Mouse (Mus musculus) heart, adult 9 months (tissue): Measurements from ENCODE around the gene Olfr283.
"Not testable (repeated sequence)": the region's sequence is repeated elsewhere in the genome, so short reads cannot be mapped to it uniquely, and the experiment has no call there.

Source experiments
- DNase-seq, 2 experiments: peaks; one replicate each; pipeline ENCODE4 v3.0.0; 2022; ENCODE audit warnings: low spot score in 2 of 2

Olfr283 gene

DNA sequence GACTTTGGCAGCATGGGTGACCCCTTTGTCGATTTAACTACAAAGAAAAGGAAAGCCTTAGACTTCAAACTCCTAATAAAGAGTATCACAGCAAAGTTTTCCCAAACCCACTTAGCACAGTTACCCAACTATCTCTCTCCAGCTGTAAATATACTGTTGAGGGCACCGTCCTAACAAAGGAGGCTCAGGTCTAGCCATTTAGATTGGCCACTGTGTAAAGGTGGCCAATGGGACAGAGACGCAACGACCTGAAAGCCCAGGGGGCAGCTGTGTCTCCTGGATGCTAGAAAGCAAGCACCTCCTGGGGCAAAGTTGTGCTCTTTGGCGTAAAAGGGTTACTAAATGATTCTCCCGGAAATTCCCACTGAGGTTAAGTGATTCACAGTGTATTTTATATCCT is at the start of gene Olfr283:
Gene Olfr283 (minus strand): TSS at position 101 of the 400 bp plus-strand sequence.
- no peak for DNase-seq

DNA sequence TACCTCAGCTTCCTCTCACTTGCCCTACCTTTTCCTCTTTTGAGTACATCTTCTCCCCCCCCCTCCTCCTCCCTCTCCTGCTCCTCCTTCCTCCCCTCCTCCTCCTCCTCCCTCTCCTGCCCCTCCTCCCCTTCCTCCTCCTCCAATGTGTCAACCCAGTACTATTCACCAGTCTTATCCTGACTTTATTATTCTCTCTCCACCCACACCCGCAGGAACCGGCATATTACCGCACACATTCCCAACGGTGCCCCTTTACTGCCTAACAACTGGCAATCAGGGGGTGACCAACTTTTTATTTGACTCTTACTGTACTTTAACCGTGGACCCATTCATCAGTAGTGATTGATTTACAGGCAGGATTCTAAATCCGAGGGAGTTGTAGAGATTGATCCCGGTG is 44.4 kb upstream of the Olfr283 start:
- no peak for DNase-seq

DNA sequence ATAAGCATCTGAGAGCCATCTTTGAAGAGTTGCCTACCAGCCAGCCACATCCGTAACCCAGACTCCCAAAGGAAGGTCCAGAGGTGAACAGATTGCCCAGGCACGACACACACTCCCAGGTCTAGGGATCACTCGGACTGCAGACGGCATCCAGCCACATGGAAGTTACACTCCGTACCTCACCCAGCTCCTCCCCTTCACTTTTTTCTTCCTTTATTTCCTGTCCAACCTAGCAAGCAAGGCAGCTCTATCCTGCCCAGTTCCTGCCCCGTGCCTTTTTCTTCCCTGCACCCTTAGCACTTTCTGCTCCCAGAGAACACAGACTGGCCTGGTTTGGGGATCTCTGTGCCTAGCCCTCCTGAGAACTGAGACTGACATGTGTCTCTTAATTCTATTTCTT is 44.0 kb upstream of the Olfr283 start:
- DNase-seq = no peak

DNA sequence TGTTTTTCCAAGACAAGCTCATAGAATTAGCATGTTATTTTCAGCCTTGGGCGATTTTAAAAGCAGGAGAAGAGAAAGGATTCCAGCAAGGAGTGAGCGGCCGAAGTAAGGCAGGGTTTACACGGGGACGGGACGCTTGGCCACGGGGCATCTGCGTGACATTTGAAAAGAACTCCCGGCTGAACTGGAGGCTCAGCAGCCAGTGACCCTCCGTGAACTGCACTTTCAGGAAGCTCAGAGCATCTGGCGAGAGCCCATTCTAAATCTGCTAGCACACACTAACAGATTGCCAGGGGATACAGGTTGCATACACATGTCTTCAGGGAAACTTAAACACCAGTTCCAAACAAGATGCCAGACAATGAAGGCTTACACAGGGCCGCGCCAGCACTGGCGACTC is 43.6 kb upstream of the Olfr283 start:
- DNase-seq = no peak

DNA sequence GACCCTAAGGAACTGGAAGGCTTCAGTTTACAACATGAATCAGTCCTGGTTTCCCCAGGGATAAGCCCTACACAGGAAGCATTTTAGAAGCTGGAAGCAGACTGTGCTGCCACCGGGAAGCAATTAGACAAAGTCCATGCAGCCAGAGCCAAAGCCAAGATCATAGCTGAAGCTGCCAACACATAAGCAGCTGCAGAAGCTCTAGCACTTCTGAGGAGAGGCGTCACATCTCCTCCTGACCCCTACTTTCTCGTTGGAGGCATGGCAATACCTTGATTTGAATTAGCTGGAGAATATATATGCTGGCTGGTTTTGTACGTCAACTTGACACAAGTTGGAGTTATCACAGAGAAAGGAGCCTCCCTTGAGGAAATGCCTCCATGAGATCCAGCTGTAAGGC is 40.2 kb upstream of the Olfr283 start:
- DNase-seq = no peak

DNA sequence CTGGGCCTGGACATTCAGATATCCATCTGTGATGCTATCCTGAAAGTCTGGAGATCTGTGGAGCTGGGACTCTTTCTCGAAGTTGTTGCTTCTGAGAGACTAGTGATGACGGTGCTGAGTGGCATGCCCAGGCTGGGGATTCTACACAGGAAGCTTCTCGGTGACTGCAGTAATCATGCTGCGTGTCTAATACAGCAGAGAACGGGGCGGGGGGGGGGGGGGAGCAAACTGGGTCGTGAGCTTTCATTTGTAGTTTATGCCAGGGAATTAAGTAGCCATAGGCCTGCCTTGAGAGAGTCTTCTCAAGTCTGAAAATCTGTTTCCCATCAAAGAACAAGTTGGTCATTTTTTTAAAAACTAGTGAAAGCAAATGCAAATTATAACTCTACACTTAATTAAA is 37.4 kb upstream of the Olfr283 start:
- no peak for DNase-seq

DNA sequence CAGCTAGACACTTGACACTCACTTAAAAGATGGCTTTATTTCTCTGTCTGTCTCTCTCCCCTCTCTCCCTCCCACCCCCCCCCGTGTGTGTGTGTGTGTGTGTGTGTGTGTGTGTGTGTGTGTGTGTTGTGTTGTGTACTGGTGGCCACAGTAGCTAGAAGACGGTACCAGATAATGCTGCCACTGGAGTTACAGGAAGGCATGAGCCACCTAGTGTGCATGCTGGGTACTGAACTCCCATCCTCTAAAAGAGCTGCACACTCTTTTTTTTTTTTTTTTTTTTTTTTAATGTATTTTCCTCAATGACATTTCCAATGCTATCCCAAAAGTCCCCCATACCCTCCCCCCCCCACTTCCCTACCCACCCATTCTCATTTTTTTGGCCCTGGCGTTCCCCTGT is 36.5 kb upstream of the Olfr283 start:
- not testable (repeated sequence) for DNase-seq

DNA sequence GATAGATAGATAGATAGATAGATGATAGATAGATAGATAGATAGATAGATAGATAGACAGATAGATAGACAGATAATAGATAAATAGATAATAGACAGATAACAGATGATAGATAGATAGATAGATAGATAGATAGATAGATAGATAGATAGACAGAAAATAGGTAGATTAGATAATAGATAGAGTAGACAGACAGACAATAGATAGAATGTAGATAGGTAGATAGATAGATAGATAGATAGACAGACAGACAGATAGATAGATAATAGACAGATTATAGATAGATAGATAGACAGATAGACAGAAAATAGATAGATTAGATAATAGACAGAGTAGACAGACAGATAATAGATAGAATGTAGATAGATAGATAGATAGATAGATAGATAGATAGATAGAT is 36.1 kb upstream of the Olfr283 start:
- DNase-seq = not testable (repeated sequence)

DNA sequence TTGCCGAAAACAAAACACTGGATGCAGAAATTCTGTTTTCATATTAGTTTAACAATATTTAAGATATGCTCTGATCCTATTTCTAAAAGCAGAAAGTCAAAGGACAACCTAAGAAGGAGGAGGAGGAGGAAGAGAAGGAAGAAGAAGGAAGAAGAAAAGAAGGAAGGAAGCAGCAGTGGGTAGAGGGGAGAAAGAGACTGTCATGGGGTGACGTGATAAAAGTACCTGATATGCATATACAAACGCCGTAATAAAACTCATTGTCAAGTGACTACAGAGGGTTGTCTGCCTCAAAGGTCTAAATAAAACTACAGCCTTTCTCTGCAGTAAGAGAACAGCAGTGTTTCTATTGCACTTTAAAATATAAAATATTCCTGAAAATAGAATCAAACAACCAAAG is 35.2 kb upstream of the Olfr283 start:
- no peak for DNase-seq

DNA sequence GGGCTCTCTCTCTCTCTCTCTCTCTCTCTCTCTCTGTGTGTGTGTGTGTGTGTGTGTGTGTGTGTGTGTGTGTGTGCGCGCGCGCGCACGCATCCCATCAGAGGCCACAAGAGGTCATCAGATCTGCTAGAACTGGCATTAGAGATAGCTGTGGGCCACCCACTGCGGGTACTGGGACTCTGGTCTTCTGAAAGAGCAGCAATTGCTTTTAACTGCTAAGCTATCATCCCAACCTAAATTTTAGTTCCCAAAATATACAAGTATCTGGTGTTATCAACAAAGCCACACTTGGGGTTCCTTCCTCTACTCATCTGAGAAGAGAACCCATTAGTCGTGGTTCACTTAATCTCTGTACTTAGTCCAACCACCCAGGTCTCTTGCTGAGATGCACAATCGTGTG is 29.5 kb upstream of the Olfr283 start:
- DNase-seq = no peak

DNA sequence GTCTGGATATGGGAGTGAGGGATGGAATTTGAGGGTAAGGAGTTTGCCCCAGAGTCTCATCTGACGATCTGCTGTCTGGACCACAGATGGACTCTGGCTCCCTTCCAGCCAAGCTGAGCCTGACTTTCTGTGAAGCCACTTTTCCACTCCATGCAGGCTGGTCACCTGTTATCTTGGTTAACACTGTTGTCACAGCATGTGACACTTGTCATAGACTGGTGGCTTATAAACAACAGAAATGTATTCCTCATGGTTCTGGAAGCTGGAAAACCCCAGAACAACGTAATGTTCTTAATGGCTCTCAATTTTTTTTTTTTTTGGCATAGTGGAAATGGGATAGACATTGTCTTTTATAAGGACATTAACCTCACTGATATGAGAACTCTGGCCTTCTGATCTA is 28.9 kb upstream of the Olfr283 start:
- no peak for DNase-seq

DNA sequence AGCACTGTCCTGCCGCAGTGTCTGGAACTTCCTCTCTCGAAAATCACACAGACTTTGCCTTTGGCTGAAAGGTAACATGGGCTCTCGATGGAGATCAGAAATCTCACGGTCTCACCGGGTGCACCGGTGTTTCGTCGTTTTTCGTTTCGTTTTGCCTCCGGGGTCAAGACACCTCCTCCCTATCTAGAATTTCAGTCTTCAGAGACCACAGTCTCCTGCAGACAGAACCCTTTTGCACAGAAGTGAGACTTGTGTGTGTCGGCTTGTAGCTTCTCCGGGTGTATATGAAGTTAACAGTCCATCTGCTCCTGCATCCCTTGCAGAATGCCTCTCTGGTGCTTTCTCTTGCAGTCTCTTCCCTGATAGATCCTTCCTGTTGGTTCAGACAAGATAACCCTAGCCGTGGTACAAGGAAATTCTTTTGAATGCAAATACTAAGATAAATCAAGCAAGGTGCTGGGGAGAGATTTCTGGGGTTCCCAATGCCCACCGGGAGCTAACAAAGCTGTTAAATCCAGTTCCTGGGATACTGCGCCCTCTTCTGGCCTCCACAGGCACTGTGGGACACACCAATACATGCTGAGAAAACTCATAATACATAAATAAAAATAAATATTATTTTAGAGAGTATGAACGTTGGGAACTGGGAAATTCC is 27.8 kb upstream of the Olfr283 start:
- DNase-seq = no peak

DNA sequence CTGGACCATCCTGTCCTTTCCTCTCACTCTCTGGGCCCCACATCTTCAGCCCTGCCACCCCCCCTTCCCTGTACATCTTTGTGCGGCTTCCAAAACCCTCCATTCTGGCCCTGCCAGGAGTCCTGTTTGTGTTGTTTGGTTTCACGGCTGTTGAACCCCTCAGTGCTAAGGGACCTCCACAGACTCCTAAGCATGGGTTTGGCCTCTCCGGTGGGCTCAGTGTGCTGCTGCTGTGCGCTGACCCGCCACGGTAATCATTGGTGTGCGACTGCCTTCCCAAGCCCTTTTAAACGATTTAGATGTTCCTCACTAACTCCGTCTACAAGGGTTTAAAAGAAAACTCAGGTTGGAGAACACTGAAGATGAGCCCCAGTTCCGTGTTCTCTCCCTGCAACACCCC is 21.6 kb upstream of the Olfr283 start:
- DNase-seq = no peak

DNA sequence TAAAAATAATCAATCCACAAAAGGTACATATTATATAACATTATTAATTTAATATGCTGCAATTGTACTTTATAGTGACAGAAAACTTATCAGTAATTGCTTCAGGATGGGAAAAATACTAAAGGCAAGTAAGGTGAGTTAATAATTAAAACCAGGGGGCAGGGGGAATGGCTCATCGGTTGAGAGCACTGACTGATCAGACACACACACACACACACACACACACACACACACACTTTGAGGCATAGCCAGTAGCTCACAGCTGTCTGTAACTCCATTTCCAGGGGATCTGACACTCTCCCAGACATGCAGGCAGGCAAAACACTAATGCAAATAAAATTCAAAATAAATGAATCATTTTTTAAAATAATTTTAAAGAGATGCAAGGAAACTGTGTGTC is 16.4 kb upstream of the Olfr283 start:
- no peak for DNase-seq

DNA sequence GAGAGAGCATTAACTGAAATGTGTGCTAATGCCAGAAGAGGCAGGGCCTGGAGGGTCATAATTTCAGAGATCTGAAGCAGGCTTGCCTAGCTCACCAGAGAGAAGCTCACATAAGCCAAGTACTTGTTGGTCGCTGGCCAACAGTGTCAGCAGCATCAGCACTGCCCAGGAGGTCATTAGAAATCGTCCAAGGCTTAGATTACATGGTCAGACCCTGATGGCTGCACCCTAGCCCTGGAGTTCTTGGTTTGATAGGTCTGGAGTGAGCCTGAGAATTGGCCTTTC is 11.1 kb upstream of the Olfr283 start:
- DNase-seq = no peak

DNA sequence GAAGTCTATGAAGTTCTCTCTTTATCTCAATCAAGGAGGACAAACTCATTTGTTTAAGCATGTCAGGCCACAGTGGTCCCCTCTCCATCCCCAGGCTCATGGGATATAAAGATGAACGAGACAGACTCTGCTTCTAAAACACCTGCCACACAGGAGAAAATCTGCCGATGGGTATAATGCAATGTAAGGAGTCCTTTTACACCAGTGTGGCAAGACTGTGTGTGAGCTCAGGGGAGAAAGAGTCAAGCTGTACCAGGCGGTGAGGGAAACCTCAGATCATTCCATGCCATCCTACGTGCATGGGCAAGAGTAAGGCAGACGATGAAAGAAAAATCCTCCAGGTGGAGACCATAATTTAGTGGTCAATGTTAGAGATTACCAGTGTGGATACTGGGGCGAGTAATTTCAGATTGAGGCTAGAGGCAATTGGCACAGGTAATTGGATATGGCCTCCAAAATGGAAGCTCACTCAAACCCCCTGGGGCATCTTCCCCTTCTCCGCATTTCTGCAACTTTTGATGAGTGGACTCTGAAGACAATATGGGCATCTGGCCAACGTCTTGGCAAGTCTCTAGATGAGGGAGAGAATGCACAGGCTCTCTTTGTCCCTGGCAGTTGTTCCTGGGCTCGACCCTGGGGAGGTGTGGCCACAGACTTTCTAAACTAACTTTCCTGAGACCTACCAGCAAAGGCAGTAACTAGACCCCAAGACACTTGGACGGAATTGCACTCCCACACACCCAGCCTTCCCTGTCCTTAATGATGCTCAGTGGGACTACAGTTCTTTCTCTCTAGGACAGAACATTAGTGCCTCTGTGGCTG is 10.5 kb upstream of the Olfr283 start:
- DNase-seq = no peak

DNA sequence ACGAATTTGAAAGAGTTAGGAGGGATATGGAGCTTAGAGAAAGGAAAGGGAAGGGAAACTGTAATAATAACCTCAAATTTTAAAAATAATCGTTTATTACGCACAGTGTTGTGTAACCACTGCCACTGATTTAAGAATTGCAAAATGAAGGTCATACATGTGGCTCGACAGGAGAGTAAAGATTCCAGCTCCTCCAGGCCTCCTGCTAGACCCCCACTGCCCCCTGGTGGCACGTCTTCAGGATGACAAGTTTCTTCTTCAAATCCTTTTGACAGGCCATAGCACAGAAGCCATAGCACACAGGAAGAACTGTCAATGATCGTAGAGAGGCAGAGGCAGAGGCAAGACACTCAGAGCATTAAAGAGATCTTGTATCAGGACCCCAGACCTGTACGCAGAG is 9.1 kb upstream of the Olfr283 start:
- DNase-seq = peak; percentile 29 to 50

DNA sequence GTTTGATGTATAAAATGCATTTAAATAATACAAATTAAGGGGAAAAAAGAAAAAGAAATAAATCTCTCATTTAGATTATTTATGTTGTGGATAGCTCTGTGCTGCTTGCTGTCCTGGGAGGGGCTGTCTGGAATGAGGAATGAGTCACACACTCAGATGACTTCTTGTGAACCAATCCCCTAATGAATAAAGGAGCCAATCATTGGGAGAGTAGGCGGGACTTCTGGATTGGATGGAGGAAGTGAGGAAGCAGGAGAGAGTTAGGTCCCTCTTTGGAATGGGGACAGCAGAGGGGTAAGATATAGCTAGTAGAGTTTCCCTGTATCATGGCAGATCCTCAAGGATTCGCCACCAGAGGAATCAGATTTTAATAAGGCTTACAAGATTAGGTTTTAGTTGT is 6.9 kb upstream of the Olfr283 start:
- no peak for DNase-seq

DNA sequence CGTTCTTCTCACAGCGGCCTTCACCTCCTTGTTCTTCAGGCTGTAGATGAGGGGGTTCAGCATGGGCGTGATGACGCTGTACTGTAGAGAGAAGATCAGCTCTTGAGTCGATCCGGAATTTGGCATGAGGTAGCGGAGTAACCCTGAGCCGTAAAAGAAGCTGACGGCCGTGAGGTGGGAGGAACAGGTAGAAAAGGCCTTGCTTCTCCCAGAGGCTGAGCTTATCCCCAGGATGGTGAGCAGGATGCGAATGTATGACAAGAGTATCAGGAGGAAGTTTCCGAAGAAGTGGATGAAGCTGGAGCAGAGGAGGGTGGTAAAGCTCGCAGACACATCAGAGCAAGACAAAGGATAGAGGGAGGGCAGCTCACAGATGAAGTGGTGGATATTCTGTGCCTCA is 2.5 kb downstream of the Olfr283 start:
- DNase-seq = no peak

DNA sequence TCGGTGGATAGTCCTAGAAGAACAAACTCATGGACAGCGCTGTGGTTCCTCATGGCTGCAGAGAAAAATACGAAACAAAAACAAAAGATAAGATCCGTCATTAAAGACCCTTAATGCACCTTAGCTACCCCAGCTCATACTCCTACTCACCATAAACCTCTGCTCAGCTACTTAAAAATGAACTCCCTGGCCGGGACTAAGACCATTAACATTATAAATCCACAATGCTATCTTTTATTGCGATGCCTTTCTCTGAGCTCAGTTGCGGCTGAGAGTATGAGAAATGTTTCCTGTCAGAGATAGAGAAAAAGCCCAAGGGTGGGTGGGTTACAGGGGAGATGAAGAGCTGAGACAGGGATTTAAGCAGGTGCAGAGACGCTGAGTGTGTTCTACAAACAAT is 39.9 kb downstream of the Olfr283 start, which contains the start of gene Olfr284:
Gene Olfr284 (minus strand): TSS at position 101 of the 400 bp plus-strand sequence.
- DNase-seq = no peak
